Mouse (Mus musculus) MEL-GATA-1-ER (cell line): ENCODE data around the gene Ano2.

Experiments
- DNase-seq: peaks from one replicate; pipeline ENCODE4 v3.0.0-alpha.2; 2012; ENCODE audit warnings: low read depth; ENCODE audit errors: extremely low read depth

The Ano2 gene

GRCm38 (mm10) chr6:125690057-125690703 lies at the start of gene Ano2:
Gene Ano2, plus strand, starts transcription at chr6:125690419.
- no peak for DNase-seq

GRCm38 (mm10) chr6:125640486-125640885 lies 49.7 kb upstream of the Ano2 start:
- no peak for DNase-seq

GRCm38 (mm10) chr6:125641146-125641545 lies 49.1 kb upstream of the Ano2 start:
- no peak for DNase-seq

GRCm38 (mm10) chr6:125648964-125649363 lies 41.3 kb upstream of the Ano2 start:
- no peak for DNase-seq

- no peak for DNase-seq
Measured at GRCm38 (mm10) chr6:125651335-125651734, 38.9 kb upstream of the Ano2 start.

- DNase-seq, result no peak
Measured at GRCm38 (mm10) chr6:125653416-125653815, 36.8 kb upstream of the Ano2 start.

GRCm38 (mm10) chr6:125656921-125657320 lies 33.3 kb upstream of the Ano2 start:
- no peak for DNase-seq

- no peak for DNase-seq
Measured at GRCm38 (mm10) chr6:125657966-125658365, 32.3 kb upstream of the Ano2 start.

GRCm38 (mm10) chr6:125661106-125661877 lies 28.9 kb upstream of the Ano2 start:
- DNase-seq, result no peak

- DNase-seq, result no peak
Measured at GRCm38 (mm10) chr6:125663906-125664305, 26.3 kb upstream of the Ano2 start.

- DNase-seq, result no peak
Measured at GRCm38 (mm10) chr6:125671835-125672234, 18.4 kb upstream of the Ano2 start.

GRCm38 (mm10) chr6:125678492-125678891 lies 11.7 kb upstream of the Ano2 start:
- no peak for DNase-seq

GRCm38 (mm10) chr6:125680613-125681012 lies 9.6 kb upstream of the Ano2 start:
- no peak for DNase-seq

GRCm38 (mm10) chr6:125685420-125685819 lies 4.8 kb upstream of the Ano2 start:
- DNase-seq, result no peak

- no peak for DNase-seq
Measured at GRCm38 (mm10) chr6:125687986-125688385, 2.2 kb upstream of the Ano2 start.

GRCm38 (mm10) chr6:125701146-125701545 lies 10.9 kb downstream of the Ano2 start:
- no peak for DNase-seq

GRCm38 (mm10) chr6:125711261-125711660 lies 21.0 kb downstream of the Ano2 start:
- DNase-seq, result no peak

GRCm38 (mm10) chr6:125726408-125726807 lies 36.2 kb downstream of the Ano2 start:
- DNase-seq, result no peak

- DNase-seq, result no peak
Measured at GRCm38 (mm10) chr6:125727484-125727911, 37.3 kb downstream of the Ano2 start.

GRCm38 (mm10) chr6:125729471-125729870 lies 39.3 kb downstream of the Ano2 start:
- DNase-seq, result no peak

GRCm38 (mm10) chr6:125729986-125730535 lies 39.8 kb downstream of the Ano2 start:
- DNase-seq, result no peak

- DNase-seq, result no peak
Measured at GRCm38 (mm10) chr6:125737511-125738285, 47.5 kb downstream of the Ano2 start.
